Mouse (Mus musculus) midbrain, embryonic 11.5 days (tissue): ENCODE results near the gene March10. TPM values are rescaled to one million over a fixed set of nuclear protein-coding genes. Genes with fewer than 3 reads are reported as not detected.

ENCODE experiments used
- ATAC-seq: fragments of 200-750 bp; cut with Nextera tagmentation; 2 replicates; pipeline ENCODE4 v1.8.0; 2017; ENCODE audit warnings: moderate TSS enrichment, moderate library complexity; ENCODE audit not compliant: low FRiP score
- DNase-seq: peaks from one replicate; pipeline ENCODE4 v3.0.0; 2015; ENCODE audit warnings: low spot score; ENCODE audit errors: missing footprints
- H3K27ac ChIP-seq: fragments of 300-500 bp; sonication (generic); 2 replicates; pipeline ENCODE4 v1.5.1; 2014; ENCODE audit warnings: low read depth, low read length
- H3K27me3 ChIP-seq: fragments of 300-500 bp; sonication (generic); 2 replicates; pipeline ENCODE4 v1.6.1; 2014; ENCODE audit warnings: mild to moderate bottlenecking, low read length, moderate library complexity, mixed read lengths; ENCODE audit not compliant: control insufficient read depth, insufficient read depth
- H3K36me3 ChIP-seq: fragments of 300-500 bp; sonication (generic); 2 replicates; pipeline ENCODE4 v1.6.1; 2014; ENCODE audit warnings: mild to moderate bottlenecking, low read length, moderate library complexity, mixed read lengths; ENCODE audit not compliant: control insufficient read depth, insufficient read depth
- H3K4me1 ChIP-seq: fragments of 300-500 bp; sonication (generic); 2 replicates; pipeline ENCODE4 v1.6.1; 2014; ENCODE audit warnings: low read length; ENCODE audit not compliant: control insufficient read depth, insufficient read depth
- H3K4me2 ChIP-seq: fragments of 300-500 bp; sonication (generic); 2 replicates; pipeline ENCODE4 v1.6.1; 2014; ENCODE audit warnings: mild to moderate bottlenecking, moderate library complexity
- H3K4me3 ChIP-seq: fragments of 300-500 bp; sonication (generic); 2 replicates; pipeline ENCODE4 v1.5.1; 2014; ENCODE audit warnings: low read depth, low read length
- H3K9ac ChIP-seq: fragments of 300-500 bp; sonication (generic); 2 replicates; pipeline ENCODE4 v1.6.1; 2014; ENCODE audit warnings: low read length
- H3K9me3 ChIP-seq: fragments of 300-500 bp; sonication (generic); 2 replicates; pipeline ENCODE4 v1.6.1; 2016; ENCODE audit warnings: low read length; ENCODE audit not compliant: control insufficient read depth
- WGBS: fragments of 180-500 bp; shearing (Covaris S2); extraction: QIAGEN DNeasy Blood & Tissue Kit; methylation state at CpG from one replicate; pipeline ENCODE4 v1.1.7; 2014; 5-methylcytosine and 5-hydroxymethylcytosine counted together
- polyA plus RNA-seq: library from polyadenylated mRNA; unstranded; fragments of >200 nt; fragmentation: Nextera tagmentation; extraction: Ambion mirVana; gene quantifications from 2 replicates; pipeline ENCODE4 v1.2.1, GENCODE M21; 2014

March10 gene
- polyA plus RNA-seq, 1 experiment from 2014 or later = not detected

- ATAC-seq (no peak), DNase-seq (peak; percentile 89)
- no peak overlapping the region for H3K4me2 ChIP-seq
- H3K27me3 ChIP-seq = no peaks in the 10 kb centered on the region
- peak overlapping the region; percentile 9; the same call in 1 of the 2 replicates for H3K9ac ChIP-seq
- no peak overlapping the region; the same call in 1 of the 2 replicates for H3K27ac ChIP-seq
- no peaks in the 10 kb centered on the region for H3K36me3 ChIP-seq
- WGBS = 63% methylated on average over 12 of the region's 12 CpGs
- H3K4me3 ChIP-seq = no peak overlapping the region
- peaks cover 34% of the 10 kb centered on the region for H3K4me1 ChIP-seq
- H3K9me3 ChIP-seq = no peaks in the 10 kb centered on the region
Observed at GRCm38 (mm10) chr11:105312311-105312942, 144.1 kb downstream of the March10 start.

DNA sequence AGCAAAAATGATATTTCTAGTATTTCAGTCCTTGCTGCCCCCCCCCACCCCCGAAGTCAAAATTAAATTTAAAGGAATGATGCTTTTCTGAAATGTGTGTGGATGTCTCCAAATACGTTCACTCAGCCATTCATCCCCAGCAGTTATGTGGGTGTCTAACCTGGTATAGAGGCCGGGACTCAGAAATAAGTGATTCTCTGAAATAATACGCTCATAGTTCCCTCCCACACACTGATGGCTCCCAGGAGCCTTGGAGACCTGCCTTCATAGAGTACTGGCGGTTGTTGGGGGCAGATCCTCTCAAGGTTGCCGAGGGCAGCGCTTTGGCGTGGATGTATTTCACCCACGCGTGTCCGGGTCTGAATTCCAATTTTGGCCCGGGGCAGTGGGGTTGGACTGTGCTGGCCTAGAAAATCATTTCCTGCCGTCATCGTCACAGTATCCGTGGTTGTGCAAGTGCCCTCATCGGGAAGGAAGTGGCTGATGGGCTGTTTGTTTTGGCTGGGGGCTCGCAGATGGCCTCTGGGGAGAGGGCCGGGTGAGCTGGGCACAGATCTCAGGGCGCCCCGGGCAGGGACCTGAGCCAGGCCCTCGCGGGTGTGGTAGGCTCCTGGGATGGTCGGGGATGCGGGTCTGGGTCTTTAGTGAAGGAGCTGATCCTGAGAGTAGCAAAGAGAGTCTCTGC, 145.1 kb downstream of the March10 start:
- no peak for DNase-seq
- 78% methylated on average over 24 of the region's 24 CpGs for WGBS

More for the DNA sequence above, 145.1 kb downstream of the March10 start:
- Histone ChIP-seq H3K4me2 (no peak overlapping the region), H3K4me1 (peaks cover 34% of the 10 kb centered on the region), H3K27ac (no peak overlapping the region), H3K9me3 (no peaks in the 10 kb centered on the region), H3K36me3 (no peaks in the 10 kb centered on the region), H3K4me3 (no peak overlapping the region), H3K27me3 (no peaks in the 10 kb centered on the region), H3K9ac (no peak overlapping the region)
- ATAC-seq = no peak

Other genes starting within 250 kb of the March10 start
- 6.7 and 7.0 TPM in 2 replicates for gene Mrc2, start 164.1 kb downstream of the March10 start, polyA plus RNA-seq
- 9.0 and 9.9 TPM in 2 replicates for gene Tanc2, start 133.3 kb upstream of the March10 start, polyA plus RNA-seq